Mouse (Mus musculus) spleen, adult 2 months (tissue): ENCODE data around the gene Zfp990.
"Not testable (repeated sequence)": the region's sequence is repeated elsewhere in the genome, so short reads cannot be mapped to it uniquely, and the experiment has no call there.

Experiments
- CTCF ChIP-seq: fragments of 200-500 bp; IDR thresholded peaks from 2 replicates; pipeline ENCODE4 v1.5.1; 2011; ENCODE audit warnings: mild to moderate bottlenecking, inconsistent platforms; ENCODE audit not compliant: insufficient read depth, insufficient read length, insufficient replicate concordance; ENCODE audit errors: extremely low read depth
- POLR2A ChIP-seq: fragments of 200-500 bp; IDR thresholded peaks from 2 replicates; pipeline ENCODE4 v1.6.1; 2011; ENCODE audit warnings: low read depth, low read length, inconsistent platforms

- TF ChIP-seq CTCF, POLR2A: not testable (repeated sequence)
Observed at GRCm38 (mm10) chr4:145545734-145546349, 35.3 kb downstream of the Zfp990 start.
